Mouse (Mus musculus) kidney, postnatal 36 days (tissue): Measurements from ENCODE around the gene Nhp2.
A peak's percentile ranks its signal among the peaks of the same experiment; 100 is the strongest.
"Not testable (repeated sequence)": the region's sequence is repeated elsewhere in the genome, so short reads cannot be mapped to it uniquely, and the experiment has no call there.

Experiments
- DNase-seq, 2 experiments: peaks; one replicate each; pipeline ENCODE4 v3.0.0; 2021 to 2022; ENCODE audit warnings: mixed read lengths in 2 of 2

The Nhp2 gene

GRCm38 (mm10) chr11:51606447-51607095 lies 13.0 kb upstream of the Nhp2 start, which contains the start of gene Hnrnpab:
Gene Hnrnpab, minus strand, starts transcription at chr11:51606847.
- DNase-seq: peak; percentile 97 to 98

GRCm38 (mm10) chr11:51607096-51607738 lies 12.3 kb upstream of the Nhp2 start:
- DNase-seq: no peak

GRCm38 (mm10) chr11:51609266-51609909 lies 10.1 kb upstream of the Nhp2 start:
- no peak for DNase-seq

GRCm38 (mm10) chr11:51609940-51610339 lies 9.6 kb upstream of the Nhp2 start:
- DNase-seq: not testable (repeated sequence)

- no peak for DNase-seq
Measured at GRCm38 (mm10) chr11:51614256-51614655, 5.3 kb upstream of the Nhp2 start.

GRCm38 (mm10) chr11:51615129-51615528 lies 4.4 kb upstream of the Nhp2 start:
- peak; percentile 29 to 47 for DNase-seq

- DNase-seq: peak; percentile 87
Measured at GRCm38 (mm10) chr11:51615601-51616000, 3.9 kb upstream of the Nhp2 start.

- not testable (repeated sequence) for DNase-seq
Measured at GRCm38 (mm10) chr11:51616113-51616512, 3.4 kb upstream of the Nhp2 start.

GRCm38 (mm10) chr11:51617693-51618092 lies 1.8 kb upstream of the Nhp2 start:
- DNase-seq: peak; percentile 82 to 86

GRCm38 (mm10) chr11:51618894-51619408 lies 584 bp upstream of the Nhp2 start:
- DNase-seq: no peak

GRCm38 (mm10) chr11:51620084-51620483 lies 549 bp downstream of the Nhp2 start:
- no peak for DNase-seq

- peak; percentile 32 to 62 for DNase-seq
Measured at GRCm38 (mm10) chr11:51621776-51622175, 2.2 kb downstream of the Nhp2 start.

- DNase-seq: peak in 1 of 2 experiments; percentile 52
Measured at GRCm38 (mm10) chr11:51622971-51623491, 3.5 kb downstream of the Nhp2 start.

- no peak for DNase-seq
Measured at GRCm38 (mm10) chr11:51625187-51625820, 5.8 kb downstream of the Nhp2 start.

- DNase-seq: no peak
Measured at GRCm38 (mm10) chr11:51627425-51627824, 7.9 kb downstream of the Nhp2 start.

- DNase-seq: no peak
Measured at GRCm38 (mm10) chr11:51627907-51628306, 8.4 kb downstream of the Nhp2 start.

- DNase-seq: no peak
Measured at GRCm38 (mm10) chr11:51629651-51630314, 10.2 kb downstream of the Nhp2 start.

- peak in 1 of 2 experiments; percentile 59 for DNase-seq
Measured at GRCm38 (mm10) chr11:51632130-51632753, 12.7 kb downstream of the Nhp2 start.

- DNase-seq: not testable (repeated sequence)
Measured at GRCm38 (mm10) chr11:51633200-51633599, 13.7 kb downstream of the Nhp2 start.

GRCm38 (mm10) chr11:51633721-51634120 lies 14.2 kb downstream of the Nhp2 start:
- no peak for DNase-seq

GRCm38 (mm10) chr11:51635127-51635524 lies 15.6 kb downstream of the Nhp2 start:
- no peak for DNase-seq
